In genomic region chr2:167123936-167124335, GRCm38 (mm10) we compare ENCODE assay signal across 8 mouse cellular contexts.
DNase-seq lines count a peak whose midpoint lies in the region; ATAC-seq and TF ChIP-seq lines count a peak whose summit lies in the region.

No protein-coding gene starts in this region.

- no peaks in the 10 kb centered on the region for H3K27me3 ChIP-seq in heart, adult 2 months (ENCODE audit: control insufficient read depth, insufficient read depth, low read length)
- H3K27me3 ChIP-seq in stomach, embryonic 15.5 days (replicated peaks) = no peaks in the 10 kb centered on the region

- ATAC-seq in stomach, embryonic 15.5 days (ENCODE audit: insufficient read depth, low FRiP score, low read depth) = 0 out of 2 replicates have a peak, but pooled peaks have one; percentile 21
- ATAC-seq in activated CD4-positive, CD25-positive, alpha-beta regulatory T cell, adult 4 months = no peak

- no peak for TF ChIP-seq CTCF in heart, adult 2 months (IDR thresholded peaks at IDR 0.05)

- intact Hi-C loops in heart, adult 2 months (cut with DNase I) = no loop called here
- intact Hi-C loops in heart, postnatal 36 days (cut with DNase I) = no loop called here
- intact Hi-C loops in left cerebral cortex, postnatal 25 days (cut with DNase I) = no loop called here

- H3K4me2 ChIP-seq in stomach, embryonic 15.5 days = no peak overlapping the region

- no peak for DNase-seq in heart, adult 2 months
- DNase-seq in heart, postnatal 36 days = no peak
- DNase-seq in testis, postnatal 10 days (ENCODE audit: low spot score) = peak; percentile 67
- DNase-seq in testis, postnatal 14 days (ENCODE audit: low spot score) = no peak
- peak; percentile 56 to 78 for DNase-seq in left cerebral cortex, postnatal 25 days (ENCODE audit: low spot score in 2 of 2)
- no peak for DNase-seq in T-cell, adult 2 months (ENCODE audit: low spot score)

- TF ChIP-seq EP300 in heart, adult 2 months (IDR thresholded peaks at IDR 0.05; ENCODE audit: insufficient read depth, low read depth, low read length) = no peak

- TF ChIP-seq POLR2A in heart, adult 2 months (IDR thresholded peaks at IDR 0.05; ENCODE audit: insufficient read depth, low read depth, low read length) = no peak

- no peaks in the 10 kb centered on the region; the same call in none of the 2 replicates for H3K36me3 ChIP-seq in heart, adult 2 months (ENCODE audit: control insufficient read depth, insufficient read depth, low read length)
- no peaks in the 10 kb centered on the region for H3K36me3 ChIP-seq in stomach, embryonic 15.5 days

- no peak overlapping the region for H3K4me3 ChIP-seq in heart, adult 2 months
- no peak overlapping the region for H3K4me3 ChIP-seq in stomach, embryonic 15.5 days (replicated peaks)

- no peak overlapping the region for H3K9ac ChIP-seq in heart, adult 2 months (ENCODE audit: low read depth, low read length)
- H3K9ac ChIP-seq in stomach, embryonic 15.5 days = no peak overlapping the region

- peak overlapping the region; percentile 9; the same call in 1 of the 2 replicates for H3K27ac ChIP-seq in heart, adult 2 months
- peak overlapping the region; percentile 44; the same call in 1 of the 2 replicates for H3K27ac ChIP-seq in stomach, embryonic 15.5 days

- 58% methylated on average over 11 of the region's 11 CpGs for WGBS in heart, adult 2 months
- 23% methylated on average over 11 of the region's 11 CpGs for WGBS in stomach, embryonic 15.5 days

- no peaks in the 10 kb centered on the region; the same call in 1 of the 2 replicates for H3K79me2 ChIP-seq in heart, adult 2 months (replicated peaks; ENCODE audit: control insufficient read depth, insufficient read depth, low read length)

- no peaks in the 10 kb centered on the region for H3K9me3 ChIP-seq in stomach, embryonic 15.5 days

- peaks cover 40% of the 10 kb centered on the region for H3K4me1 ChIP-seq in heart, adult 2 months (ENCODE audit: control insufficient read depth, insufficient read depth, low read length)
- peaks cover 21% of the 10 kb centered on the region for H3K4me1 ChIP-seq in stomach, embryonic 15.5 days

Comparison
In these comparisons a context has a peak if more than half of its experiments do, and no peak if none do; other contexts are left out.
1. DNase-seq: peak in testis, postnatal 10 days (single experiment) and left cerebral cortex, postnatal 25 days (2 of 2); none in heart, adult 2 months (0 of 2), heart, postnatal 36 days (0 of 2), testis, postnatal 14 days (single experiment) and T-cell, adult 2 months (single experiment).